Mouse (Mus musculus): ENCODE results near the gene Zfyve28. TPM values are rescaled to one million over a fixed set of nuclear protein-coding genes. Genes with fewer than 3 reads are reported as not detected.

Gene Zfyve28
- total RNA-seq (2014; fragmentation: Nextera tagmentation) = not detected in 2 replicates
- total RNA-seq (2017) = not detected in 2 replicates

GRCm38 (mm10) chr5:34288154-34288716 lies at the start of gene Zfyve28, which contains the start of gene Cfap99:
Zfyve28 (minus strand) TSS chr5:34288449.
Cfap99 (plus strand) TSS chr5:34288600.
- peak; percentile 60 for ATAC-seq (replicated peaks; ENCODE audit: poor library complexity, severe bottlenecking)

DNA sequence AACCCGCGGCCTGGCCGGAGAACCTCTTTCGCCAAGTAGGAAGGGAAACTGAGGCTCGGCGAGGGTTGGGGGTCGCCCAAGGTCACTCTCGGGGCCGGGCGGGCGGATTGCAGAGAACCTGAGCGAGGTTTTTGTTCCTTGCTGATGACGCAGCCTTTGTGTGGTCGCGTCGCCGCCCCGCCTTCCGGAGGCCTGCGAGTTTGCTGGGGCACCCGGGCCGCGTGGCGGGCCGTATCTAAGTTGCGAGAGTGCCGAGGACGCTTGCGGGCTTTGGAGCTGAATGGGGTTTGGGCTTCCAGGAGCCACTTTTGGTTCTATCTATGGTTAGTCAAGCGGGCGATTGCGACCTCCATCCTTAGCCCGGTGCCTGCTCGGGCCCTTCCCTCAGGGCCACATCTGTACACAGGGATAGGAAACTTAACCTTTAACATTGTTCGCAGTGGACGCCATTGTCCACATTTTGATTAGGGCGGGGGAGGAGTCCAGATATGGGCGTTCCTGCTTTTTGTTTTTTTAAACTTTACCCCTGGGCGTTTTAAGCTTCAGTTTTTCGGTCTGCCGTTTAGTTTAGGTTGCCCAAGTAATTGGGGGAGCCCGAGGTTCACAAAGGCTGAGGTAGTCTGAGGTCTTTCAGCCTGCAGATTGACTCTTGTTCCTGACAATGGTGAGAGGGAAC lies 48.7 kb upstream of the Zfyve28 start:
- peak; percentile 61 for ATAC-seq (replicated peaks; ENCODE audit: poor library complexity, severe bottlenecking)

DNA sequence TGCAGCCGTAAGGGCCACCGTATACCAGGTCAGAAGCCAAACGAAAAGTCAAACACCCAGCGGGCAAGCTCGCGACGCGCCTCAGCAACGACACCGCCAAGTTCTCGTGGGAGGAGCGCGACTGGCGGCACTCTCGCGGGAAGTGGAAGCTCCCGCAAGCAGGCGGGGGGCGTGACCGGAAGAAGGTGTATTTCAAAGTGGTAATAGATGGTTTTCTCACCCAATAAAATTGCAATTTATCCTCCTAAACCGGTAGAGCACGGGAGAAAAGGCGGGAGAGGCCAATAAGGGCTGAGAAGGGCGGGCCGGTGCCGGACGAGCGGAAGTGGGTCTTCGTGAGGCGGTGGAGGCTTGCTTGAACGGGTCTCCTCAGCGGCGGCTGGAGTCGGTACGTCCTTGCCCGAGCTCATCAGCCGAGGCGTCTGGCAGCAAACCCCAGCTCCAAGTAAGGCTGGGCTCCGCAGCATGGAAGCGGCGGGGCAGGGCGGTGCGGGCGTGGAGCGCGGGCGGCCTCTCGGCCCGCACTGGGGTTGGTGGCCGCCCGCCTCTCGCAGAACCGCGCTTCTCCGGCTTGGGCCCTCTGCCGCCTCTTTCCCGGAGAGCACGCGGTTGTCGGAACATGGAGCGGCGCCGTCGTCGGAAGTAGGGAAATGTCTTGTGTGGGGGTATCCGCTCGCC lies 48.0 kb upstream of the Zfyve28 start, which contains the start of gene Rnf4:
Rnf4 (plus strand) TSS at position 193 of the 678 bp plus-strand sequence.
- peak; percentile 84 for ATAC-seq (replicated peaks; ENCODE audit: poor library complexity, severe bottlenecking)

DNA sequence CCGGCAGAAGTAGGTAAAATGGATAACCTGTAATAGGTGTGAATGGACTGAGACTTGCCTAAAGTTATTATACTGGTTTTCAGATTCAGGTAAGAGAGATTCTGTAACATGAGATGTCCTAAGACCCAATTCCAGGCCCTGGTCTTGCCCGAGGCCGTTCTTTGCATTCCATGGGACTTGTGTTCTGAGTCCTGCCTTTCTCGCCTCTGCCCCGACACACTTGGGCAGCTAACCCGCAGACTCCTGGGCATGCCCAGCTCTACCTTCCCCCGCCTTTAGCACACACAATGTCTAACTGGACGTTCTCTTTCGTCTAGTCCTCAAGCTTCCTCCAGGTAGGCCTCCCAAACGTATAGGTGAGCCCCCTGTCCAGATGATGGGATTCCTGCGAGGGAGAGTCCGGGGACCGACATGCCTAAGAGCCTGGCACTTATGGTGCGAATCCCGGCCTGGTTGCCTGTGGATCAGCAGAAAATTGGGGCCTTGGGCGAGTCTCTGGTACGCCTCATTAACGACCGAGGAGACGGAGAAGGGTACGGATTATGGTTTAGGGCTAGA lies 47.4 kb upstream of the Zfyve28 start:
- ATAC-seq (replicated peaks; ENCODE audit: poor library complexity, severe bottlenecking) = no peak

DNA sequence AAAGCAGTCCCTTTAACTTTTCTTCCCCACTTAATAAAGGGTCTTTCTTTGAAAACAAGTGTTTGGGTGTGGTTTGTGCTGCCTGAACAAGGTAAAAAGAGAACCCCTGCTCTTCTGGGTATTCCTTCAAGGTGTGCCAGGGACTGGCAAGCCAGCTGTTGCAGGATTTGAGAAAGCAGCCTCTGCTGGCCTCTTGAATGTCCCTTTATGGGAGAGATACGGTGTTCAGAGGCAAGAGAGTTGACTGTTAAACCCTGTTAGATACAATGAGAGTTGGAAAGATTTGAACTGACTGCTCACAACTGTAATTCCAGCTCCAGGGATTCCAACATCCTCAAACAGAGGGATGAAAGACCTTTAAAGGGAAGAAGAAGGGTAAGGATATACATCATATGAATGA lies 45.8 kb upstream of the Zfyve28 start:
- no peak for ATAC-seq (replicated peaks; ENCODE audit: poor library complexity, severe bottlenecking)

- 0 out of 2 replicates have a peak, but pooled peaks have one; percentile 20 for ATAC-seq (replicated peaks; ENCODE audit: poor library complexity, severe bottlenecking)
These were observed 41.9 kb upstream of the Zfyve28 start for GRCm38 (mm10) chr5:34330136-34330535.

- ATAC-seq (replicated peaks; ENCODE audit: poor library complexity, severe bottlenecking) = 0 out of 2 replicates have a peak, but pooled peaks have one; percentile 8
These were observed 38.8 kb upstream of the Zfyve28 start for GRCm38 (mm10) chr5:34326875-34327576.

- no peak for ATAC-seq (replicated peaks; ENCODE audit: poor library complexity, severe bottlenecking)
These were observed 38.0 kb upstream of the Zfyve28 start for GRCm38 (mm10) chr5:34326249-34326691.

DNA sequence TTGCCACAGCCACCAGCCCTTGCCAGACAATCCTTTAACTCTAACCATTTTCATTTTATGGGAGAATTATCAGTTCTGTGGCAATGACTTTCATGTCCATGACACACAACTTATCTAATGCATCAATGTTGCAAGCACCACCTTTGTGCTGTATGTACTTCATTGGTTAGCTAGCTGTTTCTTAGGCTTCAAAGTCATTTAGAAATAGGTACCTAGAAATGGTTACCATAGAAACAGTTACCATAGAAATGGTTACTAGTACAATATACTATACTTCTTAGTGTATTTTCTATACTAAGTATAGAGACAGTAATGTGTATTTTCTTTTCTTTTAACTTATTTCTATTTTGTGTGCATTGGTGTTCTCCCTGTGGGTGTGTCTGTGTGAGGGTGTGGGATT lies 37.0 kb upstream of the Zfyve28 start:
- ATAC-seq (replicated peaks; ENCODE audit: poor library complexity, severe bottlenecking) = no peak

DNA sequence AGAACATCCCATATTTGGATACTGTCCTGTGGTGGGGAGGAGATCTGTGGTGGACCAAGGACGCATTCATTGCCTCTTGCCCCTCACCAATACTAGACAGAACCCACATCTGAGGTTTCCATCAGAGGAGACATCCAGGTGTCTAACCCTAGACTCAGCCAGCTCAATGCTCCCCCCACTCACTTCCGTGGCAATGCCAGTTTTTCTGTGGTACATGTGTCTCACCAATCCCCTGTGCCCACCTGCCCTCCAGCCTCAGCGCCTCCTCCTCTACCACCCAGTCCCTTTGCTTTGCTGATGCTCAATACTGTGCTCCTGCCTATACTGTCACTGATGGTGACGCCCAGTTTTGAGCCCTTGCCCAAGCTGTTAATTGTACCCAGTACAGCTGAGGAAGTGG lies 33.0 kb upstream of the Zfyve28 start:
- no peak for ATAC-seq (replicated peaks; ENCODE audit: poor library complexity, severe bottlenecking)

DNA sequence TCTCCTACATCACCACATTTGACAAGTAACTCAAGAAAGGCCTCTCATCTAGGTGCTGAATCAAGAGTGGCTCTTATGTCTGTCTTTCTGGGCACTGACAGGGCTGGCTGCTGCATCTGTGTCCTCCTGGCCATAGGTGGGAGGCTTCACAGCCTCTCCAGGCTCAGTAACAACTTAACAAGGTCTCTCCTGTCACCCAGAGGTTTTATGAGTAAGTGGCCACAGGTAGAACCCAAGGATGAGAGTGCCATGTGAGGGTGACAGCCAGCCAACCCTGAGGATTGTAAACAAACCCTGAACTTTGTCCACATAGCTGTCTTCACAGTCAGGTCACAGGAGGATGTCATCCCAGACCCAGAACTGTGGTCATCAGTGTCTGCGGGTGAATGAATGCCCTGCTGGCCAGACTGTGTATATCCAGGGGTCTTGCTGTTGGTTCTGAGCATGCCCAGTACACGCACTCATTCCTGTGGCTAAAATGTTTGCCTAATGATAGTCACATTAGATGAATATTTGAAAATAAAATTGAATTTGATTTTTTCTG lies 31.3 kb upstream of the Zfyve28 start:
- ATAC-seq (replicated peaks; ENCODE audit: poor library complexity, severe bottlenecking) = no peak

GRCm38 (mm10) chr5:34309016-34309415 lies 20.8 kb upstream of the Zfyve28 start:
- no peak for ATAC-seq (replicated peaks; ENCODE audit: poor library complexity, severe bottlenecking)

- ATAC-seq (replicated peaks; ENCODE audit: poor library complexity, severe bottlenecking) = no peak
These were observed 14.1 kb upstream of the Zfyve28 start for GRCm38 (mm10) chr5:34302377-34302776.

- no peak for ATAC-seq (replicated peaks; ENCODE audit: poor library complexity, severe bottlenecking)
These were observed 10.8 kb upstream of the Zfyve28 start for GRCm38 (mm10) chr5:34298937-34299535.

- ATAC-seq (replicated peaks; ENCODE audit: poor library complexity, severe bottlenecking) = no peak
These were observed 9.8 kb upstream of the Zfyve28 start for GRCm38 (mm10) chr5:34298061-34298460.

- ATAC-seq (replicated peaks; ENCODE audit: poor library complexity, severe bottlenecking) = no peak
These were observed 6.9 kb upstream of the Zfyve28 start for GRCm38 (mm10) chr5:34295141-34295540.

DNA sequence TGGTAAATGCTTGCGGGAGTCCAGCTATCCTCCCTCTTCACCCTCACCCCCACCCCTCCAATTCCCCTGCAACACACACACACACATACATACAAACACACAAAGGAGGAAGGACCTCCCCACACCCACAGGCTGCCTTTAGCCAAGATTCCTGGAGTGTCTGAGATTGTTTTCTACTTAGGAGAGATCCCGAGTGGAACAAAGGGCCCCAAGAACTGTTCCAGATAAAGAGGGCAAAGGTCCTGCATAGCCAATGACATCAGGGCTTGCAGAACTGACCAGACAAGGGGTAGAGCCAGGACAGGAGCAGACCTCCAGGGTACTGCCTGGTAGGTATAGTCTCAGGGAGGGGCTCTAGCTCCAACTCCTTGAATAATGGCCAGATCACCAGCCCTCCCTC lies 6.4 kb upstream of the Zfyve28 start:
- ATAC-seq (replicated peaks; ENCODE audit: poor library complexity, severe bottlenecking) = no peak

GRCm38 (mm10) chr5:34293363-34293762 lies 5.1 kb upstream of the Zfyve28 start:
- ATAC-seq (replicated peaks; ENCODE audit: poor library complexity, severe bottlenecking) = no peak

DNA sequence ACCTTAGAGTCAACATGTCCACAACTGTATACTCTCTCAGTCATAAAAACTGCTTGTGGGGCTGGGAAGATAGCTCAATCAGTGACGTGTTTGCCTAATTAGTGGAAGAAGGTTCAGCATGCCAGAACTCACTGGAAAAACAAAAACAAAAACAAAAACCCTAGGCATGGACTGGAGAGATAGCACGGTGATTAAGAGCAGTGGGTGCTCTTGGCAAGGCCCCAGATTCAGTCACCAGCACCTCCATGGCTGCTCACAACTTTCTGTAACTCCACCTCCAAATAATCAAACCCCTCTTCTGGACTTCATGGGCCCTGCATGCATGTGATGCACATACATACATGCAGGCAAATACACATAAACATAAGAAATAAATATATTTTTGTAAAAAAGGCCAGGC lies 1.0 kb upstream of the Zfyve28 start:
- ATAC-seq (replicated peaks; ENCODE audit: poor library complexity, severe bottlenecking) = no peak

DNA sequence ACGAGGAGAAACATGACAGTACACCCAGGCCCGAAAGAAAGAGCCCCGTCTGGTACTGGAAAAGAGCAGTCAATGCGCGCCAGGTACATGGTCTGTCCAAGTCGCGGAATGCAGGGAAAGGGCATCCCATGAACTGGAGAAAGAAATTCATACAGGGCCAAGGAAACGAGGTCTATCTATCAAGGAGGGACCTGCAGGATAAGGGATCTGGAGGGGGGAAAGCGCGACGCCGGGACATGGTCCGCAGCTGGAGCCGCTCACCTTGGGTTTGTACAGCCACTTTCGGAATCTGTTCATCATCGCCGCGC lies 457 bp downstream of the Zfyve28 start:
- ATAC-seq (replicated peaks; ENCODE audit: poor library complexity, severe bottlenecking) = no peak
